Mouse (Mus musculus) CH12.LX (cell line): Measurements from ENCODE around the gene Rpgrip1.

ENCODE experiments used
- CHD1 ChIP-seq: IDR thresholded peaks from 2 replicates; pipeline ENCODE4 v1.6.1; 2012; ENCODE audit warnings: low read depth, low read length, improper control_type of control experiment, inconsistent platforms
- CTCF ChIP-seq, 2 experiments: IDR thresholded peaks in 1 of 2; conservative IDR thresholded peaks in 1 of 2; 2 replicates each; pipeline ENCODE4 v1.5.1; 2011 to 2012; ENCODE audit warnings: low read depth in 2 of 2, low read length in 2 of 2, improper control_type of control experiment in 1 of 2, inconsistent platforms in 1 of 2, mild to moderate bottlenecking in 1 of 2, moderate library complexity in 1 of 2
- EP300 ChIP-seq: IDR thresholded peaks from 2 replicates; pipeline ENCODE4 v1.6.1; 2011; ENCODE audit warnings: low read length, improper control_type of control experiment
- GABPA ChIP-seq: IDR thresholded peaks from 2 replicates; pipeline ENCODE4 v1.6.1; 2012; ENCODE audit warnings: low read depth, low read length, improper control_type of control experiment, inconsistent platforms; ENCODE audit not compliant: insufficient replicate concordance
- MAZ ChIP-seq: IDR thresholded peaks from 2 replicates; pipeline ENCODE4 v1.6.1; 2012; ENCODE audit warnings: low read depth, mild to moderate bottlenecking, inconsistent platforms, low read length, improper control_type of control experiment, moderate library complexity
- MYC ChIP-seq: IDR thresholded peaks from 2 replicates; pipeline ENCODE4 v1.6.1; 2011; ENCODE audit warnings: low read depth, mild to moderate bottlenecking, improper control_type of control experiment, low read length
- NRF1 ChIP-seq: IDR thresholded peaks from 2 replicates; pipeline ENCODE4 v1.6.1; 2014; ENCODE audit warnings: low read depth, mild to moderate bottlenecking, inconsistent platforms, low read length, improper control_type of control experiment, moderate library complexity
- POLR2A ChIP-seq: IDR thresholded peaks from 2 replicates; pipeline ENCODE4 v1.6.1; 2011; ENCODE audit warnings: low read depth, mild to moderate bottlenecking, improper control_type of control experiment, low read length
- SIN3A ChIP-seq: IDR thresholded peaks from 2 replicates; pipeline ENCODE4 v1.6.1; 2012; ENCODE audit warnings: low read length, improper control_type of control experiment, inconsistent platforms
- TCF12 ChIP-seq: IDR thresholded peaks from 2 replicates; pipeline ENCODE4 v1.6.1; 2014; ENCODE audit warnings: low read depth, mild to moderate bottlenecking, inconsistent platforms, low read length, improper control_type of control experiment
- ZC3H11A ChIP-seq: IDR thresholded peaks from 2 replicates; pipeline ENCODE4 v1.6.1; 2012; ENCODE audit warnings: low read depth, mild to moderate bottlenecking, inconsistent platforms, low read length, improper control_type of control experiment
- ZKSCAN1 ChIP-seq: IDR thresholded peaks from 2 replicates; pipeline ENCODE4 v1.6.1; 2012; ENCODE audit warnings: low read depth, inconsistent platforms, low read length, improper control_type of control experiment, borderline replicate concordance

DNA sequence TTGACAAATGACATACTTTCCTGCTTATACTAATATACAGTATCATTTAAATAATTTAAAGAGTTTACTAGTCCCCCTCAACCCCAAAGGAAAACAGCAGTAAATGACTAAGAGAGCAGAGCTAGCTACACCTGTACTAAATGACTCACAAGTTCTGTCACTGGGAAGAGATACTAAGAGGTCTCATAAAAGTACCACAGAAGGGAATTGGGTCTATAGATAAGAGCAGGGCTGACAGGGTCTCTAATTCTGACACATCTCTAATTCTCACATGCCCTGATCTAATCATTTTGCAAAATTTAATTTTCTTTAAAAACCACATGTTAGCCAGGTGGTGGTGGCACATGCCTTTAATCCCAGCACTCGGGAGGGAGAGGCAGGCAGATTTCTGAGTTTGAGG, 78.3 kb downstream of the Rpgrip1 start:
- no peak for TF ChIP-seq ZC3H11A
- TF ChIP-seq SIN3A, result no peak
- TF ChIP-seq CTCF (conservative IDR thresholded peaks at IDR 0.05 in 1 of 2, IDR thresholded peaks at IDR 0.05 in 1 of 2; ENCODE audit: low read depth in 2 of 2, low read length in 2 of 2), result no peak
- TF ChIP-seq POLR2A, result no peak
- TF ChIP-seq TCF12, result no peak
- TF ChIP-seq EP300, result no peak
- no peak for TF ChIP-seq MYC
- TF ChIP-seq NRF1, result no peak
- no peak for TF ChIP-seq CHD1
- no peak for TF ChIP-seq GABPA
- no peak for TF ChIP-seq MAZ
- no peak for TF ChIP-seq ZKSCAN1
